Mouse (Mus musculus) adrenal gland, postnatal 14 days (tissue): ENCODE data around the gene Trub1. TPM values are rescaled to one million over a fixed set of nuclear protein-coding genes. Genes with fewer than 3 reads are reported as not detected.

Source experiments
- DNase-seq: peaks from one replicate; pipeline ENCODE4 v3.0.0; 2021; ENCODE audit warnings: mixed read lengths
- long read RNA-seq, 2 experiments: library from polyadenylated mRNA; stranded (forward); transcript quantifications; one replicate each; pipeline ENCODE4 v2.0.0; 2021
- total RNA-seq: library from RNA; stranded (reverse); gene quantifications from 2 replicates; pipeline ENCODE4 v1.2.3, GENCODE M21; 2021

Trub1 gene
- total RNA-seq: 15.8 and 24.4 TPM in 2 replicates
- long read RNA-seq, experiment 1, transcript Trub1-202 (8 exons, 3,789 nt): major isoform, 33 of 42 reads
- long read RNA-seq, experiment 1, partial matches to known transcripts: 0 of 42 reads
- long read RNA-seq, experiment 1, other reads (novel, unspliced or antisense): 5 of 42 reads
- long read RNA-seq, experiment 2, transcript Trub1-202 (8 exons, 3,789 nt): major isoform, 25 of 26 reads
- long read RNA-seq, experiment 2, partial matches to known transcripts: 0 of 26 reads
- long read RNA-seq, experiment 2, other reads (novel, unspliced or antisense): 0 of 26 reads

DNA sequence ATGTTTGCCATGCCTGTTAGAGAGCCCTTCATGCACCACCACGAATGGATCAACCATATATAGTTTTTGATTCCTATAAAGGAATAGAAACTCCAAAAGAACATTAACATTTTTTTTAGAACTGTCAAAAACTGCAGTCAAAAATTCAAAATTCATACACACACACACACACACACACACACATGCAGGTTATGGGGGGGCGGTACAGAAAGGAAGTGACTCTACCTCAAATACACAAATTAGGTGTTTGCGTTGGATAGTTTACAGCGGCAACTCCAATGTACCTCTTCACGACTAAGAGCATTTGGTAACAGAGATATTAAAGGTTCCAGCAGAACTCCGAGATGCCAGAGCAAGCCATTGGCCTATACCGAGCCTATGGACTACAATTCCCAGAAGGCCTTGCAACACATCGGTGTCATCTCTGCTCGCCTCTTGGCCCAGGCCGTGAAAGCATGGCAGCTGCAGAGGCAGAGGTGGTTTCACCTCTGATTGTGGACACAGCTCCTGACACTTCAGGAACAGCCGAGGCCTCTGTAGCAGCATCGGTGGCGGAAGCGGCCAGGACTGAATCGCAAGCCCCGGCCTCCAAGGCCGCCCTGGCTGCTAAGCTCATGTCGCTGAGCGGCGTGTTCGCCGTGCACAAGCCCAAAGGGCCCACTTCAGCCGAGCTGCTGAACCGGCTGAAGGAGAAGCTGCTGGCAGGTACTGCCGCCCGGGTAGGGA, at the start of gene Trub1:
TSS of gene Trub1 (plus strand) at position 421 of the 726 bp plus-strand sequence.
- peak; percentile 90 for DNase-seq

DNA sequence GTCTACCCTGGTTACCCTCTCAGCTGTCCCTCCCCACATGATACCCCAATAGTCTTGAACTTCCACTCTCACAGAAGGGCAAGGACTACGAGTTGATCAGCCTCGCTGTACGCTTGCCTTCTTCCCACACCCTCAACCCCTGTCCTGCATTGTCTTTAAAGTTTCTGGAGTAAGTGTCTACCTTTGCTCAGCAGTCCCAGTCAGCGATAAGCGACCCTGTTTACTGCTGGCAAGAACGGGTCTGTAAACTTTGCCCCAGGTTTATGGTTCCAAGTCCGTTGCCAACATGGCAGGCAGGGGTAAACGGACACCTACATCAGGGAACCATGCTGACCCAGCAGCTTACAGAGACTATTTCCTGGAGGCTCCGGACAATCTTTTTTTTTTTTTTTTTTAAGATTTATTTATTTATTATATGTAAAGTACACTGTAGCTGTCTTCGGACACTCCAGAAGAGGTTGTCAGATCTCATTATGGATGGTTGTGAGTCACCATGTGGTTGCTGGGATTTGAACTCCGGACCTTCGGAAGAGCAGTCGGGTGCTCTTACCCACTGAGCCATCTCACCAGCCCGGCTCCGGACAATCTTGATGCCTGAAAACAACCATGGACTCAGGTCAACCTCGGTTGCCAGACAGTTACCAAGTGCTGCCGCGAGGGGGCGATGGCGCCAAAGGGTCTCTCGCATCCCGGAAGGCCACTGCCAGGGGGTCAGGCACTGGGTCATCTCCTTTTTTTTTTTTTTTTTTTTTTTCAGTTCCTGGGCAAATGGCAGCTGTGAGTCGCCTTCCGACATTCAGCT, 48.8 kb upstream of the Trub1 start:
- DNase-seq: peak; percentile 94

DNA sequence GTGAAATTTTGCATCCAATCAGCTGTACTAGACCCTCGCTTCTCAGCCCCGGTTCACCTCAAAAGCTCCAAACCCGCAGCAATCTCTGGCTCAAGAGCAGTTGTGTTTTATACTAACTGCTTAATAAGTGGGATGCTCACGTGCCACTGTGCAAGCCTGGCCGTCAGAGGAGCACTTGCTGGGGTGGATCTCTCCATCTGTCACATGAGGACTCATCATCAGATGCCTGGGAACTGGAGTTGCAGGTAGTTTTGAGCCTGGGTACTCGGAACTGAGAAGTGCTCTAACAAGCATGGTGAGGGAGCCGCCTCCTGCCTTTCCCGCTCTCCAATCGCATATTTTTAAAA, 48.2 kb upstream of the Trub1 start:
- no peak for DNase-seq

DNA sequence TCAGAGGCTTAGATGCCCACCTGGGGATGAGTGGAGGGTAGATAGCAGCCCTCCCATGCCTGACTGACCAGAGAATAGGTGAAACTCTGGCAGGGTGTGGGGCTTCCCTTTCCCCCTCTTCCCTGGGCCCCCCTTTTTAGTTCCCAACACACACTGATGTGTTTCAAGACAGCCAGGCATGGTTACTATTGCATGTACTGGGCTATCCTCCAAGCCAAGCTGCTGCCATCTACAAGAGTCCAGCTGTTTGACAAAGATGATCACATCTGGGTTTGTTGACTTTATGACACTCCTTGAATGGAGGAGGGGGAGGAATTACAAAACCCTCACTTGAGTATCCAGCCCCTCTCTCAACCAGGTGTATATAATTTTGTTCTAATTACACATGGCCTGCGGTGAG, 44.8 kb upstream of the Trub1 start:
- DNase-seq: no peak

DNA sequence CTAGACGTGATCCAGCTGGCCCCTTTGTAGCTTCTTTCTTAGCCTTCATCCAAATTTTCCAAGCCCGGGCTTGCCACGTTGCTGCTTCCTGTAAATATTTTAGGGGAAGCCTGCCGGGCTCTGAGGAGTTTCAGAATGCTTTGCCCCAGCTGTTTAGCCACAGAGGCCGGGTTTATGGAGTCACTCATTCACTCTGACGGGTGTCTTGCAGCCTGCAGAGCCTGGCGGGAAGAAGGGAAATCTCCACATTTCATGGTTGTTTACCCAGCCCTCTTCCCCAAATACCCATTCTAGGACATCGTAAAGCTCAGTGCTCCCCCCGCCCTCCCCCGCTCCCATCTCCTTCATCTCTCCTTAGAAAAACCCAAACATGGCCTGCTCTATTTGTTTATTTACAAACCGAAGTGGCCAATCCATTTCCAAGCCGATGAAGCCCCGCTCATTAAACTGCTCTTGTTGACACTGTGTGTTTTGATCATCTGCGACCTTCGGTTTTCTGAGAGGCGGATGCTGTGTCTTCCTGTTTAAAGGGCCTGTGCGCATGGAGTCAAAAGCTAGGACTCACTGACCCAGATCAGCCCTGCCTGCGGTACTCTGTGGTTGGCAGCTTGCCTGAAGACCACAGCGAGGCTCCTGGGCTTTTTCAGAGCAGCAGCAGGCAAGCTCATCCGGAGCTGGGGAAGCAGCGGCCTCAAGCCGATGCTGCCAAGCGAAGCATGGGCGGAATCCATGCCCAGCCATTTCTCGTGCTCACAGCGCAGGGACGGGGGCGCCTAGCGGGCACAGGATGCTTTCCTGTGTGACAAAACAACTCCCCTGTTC, 41.1 kb upstream of the Trub1 start:
- peak; percentile 82 for DNase-seq

DNA sequence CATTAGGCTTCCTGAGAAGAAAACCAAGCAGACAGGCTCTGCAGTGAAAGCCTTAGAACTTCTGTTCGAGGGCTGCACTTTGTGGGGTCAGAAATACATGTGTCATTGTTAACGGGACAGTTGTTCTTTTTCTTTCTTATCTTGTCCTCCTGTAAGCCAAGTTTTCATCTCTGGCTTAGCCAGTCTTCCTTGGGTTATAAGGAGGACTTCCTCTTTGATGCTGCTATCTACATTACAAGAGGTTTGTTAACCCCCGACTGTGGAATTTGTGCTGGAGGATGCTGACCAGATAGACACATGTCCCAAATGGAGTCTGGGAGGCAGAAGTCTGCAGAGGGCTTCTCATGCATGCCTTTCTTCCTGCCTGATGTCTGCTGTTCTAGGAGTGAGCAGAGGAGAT, 39.5 kb upstream of the Trub1 start:
- DNase-seq: no peak

DNA sequence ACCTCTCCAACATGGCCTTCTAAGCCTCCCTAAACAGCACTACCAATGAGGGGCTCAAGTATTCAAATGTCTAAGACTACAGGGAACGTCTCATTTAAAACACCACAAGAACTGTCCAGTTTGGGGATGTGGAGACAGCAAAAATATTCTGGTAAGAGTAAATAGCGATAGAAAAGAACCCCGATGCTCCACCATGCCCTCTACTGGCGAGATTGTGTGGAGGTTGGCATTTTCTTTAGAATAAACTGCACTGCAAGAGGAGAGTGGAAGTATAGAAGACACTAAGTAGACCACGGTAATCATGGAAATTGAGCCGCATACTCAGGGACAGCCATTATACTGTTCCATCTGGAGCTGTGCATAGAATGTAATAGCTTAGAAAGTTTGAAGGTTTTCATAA, 38.8 kb upstream of the Trub1 start:
- DNase-seq: no peak

DNA sequence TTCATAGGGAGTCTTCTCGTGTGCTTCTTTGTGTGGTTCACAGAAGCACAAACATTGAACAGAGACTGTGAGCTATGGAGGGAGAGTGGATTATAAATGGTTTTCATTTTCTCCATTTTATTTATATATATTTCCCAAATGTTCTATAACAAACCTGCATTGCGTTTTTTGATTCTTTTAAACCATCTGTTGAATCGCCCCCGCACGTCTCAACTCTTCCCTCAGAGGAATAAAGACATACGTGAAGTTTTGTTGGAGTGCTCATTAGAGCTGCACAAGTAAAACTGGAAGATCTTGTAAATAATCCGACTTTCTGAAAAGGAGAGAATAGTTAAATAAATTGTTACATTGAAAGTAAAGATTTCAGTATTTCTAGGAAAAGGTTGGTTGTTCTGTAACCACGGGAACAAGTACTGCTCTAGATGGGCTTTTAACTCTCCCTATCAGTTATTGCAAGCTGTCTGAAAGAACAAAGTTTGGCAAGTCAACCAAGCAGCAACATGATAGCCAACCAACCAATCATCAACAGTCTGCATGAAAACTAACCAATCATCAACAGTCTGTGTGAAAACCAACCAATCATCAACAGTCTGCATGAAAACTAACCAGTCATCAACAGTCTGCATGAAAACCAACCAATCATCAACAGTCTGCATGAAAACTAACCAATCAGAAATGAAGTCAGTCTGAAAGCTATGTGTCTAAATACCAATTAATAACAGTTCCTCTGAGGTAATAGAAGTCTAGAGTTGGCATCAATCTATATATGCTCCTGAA, 37.5 kb upstream of the Trub1 start:
- DNase-seq: no peak

DNA sequence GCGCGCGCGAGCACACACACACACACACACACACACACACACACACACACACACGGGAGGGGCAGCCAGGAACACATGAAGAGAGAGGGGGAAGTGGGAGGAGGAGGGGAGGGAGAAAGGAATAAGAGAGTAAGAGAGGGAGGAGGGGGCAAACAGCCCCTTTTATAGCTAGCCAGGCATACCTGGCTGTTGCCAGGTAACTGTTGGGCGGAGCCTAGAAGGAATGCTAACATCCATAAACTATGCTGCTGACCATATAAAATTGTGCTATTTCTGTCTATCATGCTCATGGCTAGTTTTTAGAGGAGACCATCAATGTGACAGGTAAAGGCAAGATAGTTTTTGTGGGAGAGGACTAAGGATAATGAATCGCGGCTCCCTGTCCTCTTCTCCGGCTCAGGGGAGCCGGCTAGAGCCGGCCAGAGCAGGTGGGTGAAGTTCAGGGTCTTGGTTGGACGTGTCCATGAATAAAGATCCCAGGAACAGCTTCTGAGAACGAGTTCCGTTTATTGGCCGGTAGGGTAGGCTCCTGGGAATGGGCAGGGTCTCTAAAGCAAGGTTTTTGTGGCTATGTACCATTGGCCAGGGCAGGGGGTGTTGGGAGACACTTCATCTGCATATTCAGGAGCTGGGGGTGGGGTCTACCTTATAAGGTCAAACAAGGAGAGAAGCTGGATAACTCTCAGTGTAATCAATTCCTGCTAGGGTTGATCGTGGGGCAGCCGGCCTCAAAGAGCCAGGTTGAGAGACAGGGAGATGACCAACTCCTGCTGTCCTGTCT, 34.7 kb upstream of the Trub1 start:
- no peak for DNase-seq

DNA sequence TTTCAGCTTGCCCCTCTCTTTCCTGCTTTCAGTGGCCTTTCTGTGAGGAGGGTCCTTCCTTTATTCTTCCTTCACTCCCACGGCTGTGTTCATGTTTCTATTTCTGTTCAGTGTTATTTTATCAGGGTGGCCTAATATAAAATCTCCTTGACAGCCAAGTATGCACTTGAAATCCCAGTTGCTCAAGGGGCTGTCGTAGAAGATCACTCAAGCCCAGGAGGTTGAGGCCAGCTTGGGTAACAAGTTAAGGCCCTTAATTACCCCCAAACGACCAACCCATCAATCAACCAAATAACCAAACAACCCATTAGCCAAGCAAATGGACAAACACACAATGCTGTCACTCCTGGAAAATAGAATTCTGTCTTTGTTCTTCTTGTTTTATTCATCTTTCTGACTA, 29.3 kb upstream of the Trub1 start:
- no peak for DNase-seq

DNA sequence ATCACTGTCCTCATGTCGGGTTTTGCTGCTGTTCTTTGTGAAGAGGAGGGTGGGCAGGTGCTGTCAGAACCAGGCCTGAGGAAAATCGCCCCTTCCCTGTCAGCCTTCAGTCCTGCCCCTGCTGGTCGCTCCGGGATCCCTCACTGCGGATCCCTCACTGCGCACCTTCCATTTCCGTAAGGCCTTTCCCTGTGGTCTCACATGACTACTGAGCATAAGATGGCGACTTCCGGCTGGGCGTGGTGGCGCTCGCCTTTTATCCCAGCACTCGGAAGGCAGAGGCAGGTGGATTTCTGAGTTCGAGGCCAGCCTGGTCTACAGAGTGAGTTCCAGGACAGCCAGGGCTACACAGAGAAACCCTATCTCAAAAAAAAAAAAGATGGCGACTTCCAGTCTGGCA, 27.4 kb upstream of the Trub1 start:
- no peak for DNase-seq

DNA sequence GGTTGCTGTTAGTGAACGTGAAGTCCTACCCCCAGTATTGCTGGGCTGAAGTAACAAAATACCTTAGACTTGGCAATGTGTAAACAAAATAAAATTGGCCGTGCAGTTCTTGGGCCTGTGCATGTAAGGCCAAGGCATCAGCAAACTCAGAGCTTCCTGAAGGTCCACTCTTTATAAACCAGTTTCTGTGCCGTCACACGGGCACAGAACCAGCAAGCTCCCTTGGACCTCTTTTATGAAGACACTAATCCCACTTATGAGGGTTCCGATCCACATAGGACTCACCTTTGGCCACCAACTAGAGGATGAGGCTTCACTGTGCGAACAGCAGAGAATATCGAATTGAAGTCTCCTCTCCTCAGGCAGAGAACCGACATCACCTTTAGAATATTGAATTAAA, 25.9 kb upstream of the Trub1 start:
- DNase-seq: no peak

DNA sequence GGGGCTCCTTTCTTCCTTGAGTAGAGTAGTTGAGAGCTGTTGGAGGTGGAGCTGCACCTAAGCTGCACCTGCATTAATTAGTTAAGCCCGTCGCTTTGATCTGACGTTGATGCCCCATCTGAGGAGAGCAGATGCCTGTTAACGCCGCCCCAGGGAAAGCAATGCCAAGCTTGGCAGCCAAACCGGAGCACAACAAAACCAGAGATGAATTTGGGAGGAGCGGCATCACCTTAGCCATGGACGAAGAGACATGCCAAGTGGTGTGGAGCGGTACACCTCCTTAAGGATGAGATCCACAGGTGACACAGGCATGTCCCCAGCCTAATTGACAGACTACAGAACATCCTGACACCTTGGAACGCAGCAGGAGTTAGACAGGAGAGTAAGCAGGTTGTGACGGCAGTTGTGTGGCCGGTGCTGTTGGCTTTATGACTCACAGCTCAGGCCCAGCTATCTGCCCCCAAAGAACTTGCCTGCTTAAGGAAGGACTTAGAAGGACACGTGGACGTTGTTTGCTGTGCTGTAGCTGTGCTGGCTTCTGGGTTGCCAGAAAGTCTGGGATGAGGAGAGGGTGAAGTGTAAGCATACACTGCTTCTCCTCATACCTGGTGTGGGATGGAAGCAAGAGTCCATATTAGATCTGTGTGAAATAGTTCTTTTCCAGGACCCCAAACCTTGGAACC, 24.8 kb upstream of the Trub1 start:
- DNase-seq: no peak

DNA sequence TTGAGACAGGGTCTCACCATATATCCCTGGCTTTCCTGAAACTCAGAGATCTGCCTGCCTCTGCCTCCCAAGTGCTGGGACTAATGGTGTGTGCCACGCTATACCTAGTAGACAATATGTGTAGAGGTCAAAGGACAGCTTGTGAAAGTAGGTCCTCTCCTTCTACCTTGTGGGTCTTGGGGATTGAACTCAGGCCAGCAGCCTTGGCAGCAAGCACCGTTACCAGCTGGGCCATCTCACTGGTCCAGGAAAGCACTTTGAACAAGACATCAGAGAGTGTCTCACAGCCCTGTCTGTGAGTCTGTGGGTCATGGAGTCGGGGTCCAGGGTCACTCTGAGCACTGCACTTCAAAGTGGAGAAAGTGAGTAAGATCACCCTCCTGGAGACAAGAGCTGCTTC, 24.1 kb upstream of the Trub1 start:
- no peak for DNase-seq

DNA sequence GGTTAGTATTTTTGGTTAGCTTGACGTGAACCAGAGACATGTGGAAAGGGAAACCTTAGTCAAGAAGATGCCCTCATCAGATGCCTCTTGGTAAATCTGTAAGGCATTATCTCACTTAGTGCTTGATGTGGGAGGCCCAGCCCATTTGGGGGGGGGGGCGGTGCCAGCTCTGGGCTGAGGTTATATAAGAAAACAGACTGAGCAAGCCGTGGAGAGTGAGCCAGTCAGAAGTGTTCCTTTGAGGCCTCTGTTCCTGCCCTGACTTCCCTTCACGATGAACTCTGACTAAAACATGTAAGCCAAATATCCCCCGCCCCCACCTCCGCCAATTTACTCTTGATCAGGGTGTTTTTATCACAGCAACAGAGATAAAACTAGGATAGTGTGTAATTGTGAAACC, 22.8 kb upstream of the Trub1 start:
- DNase-seq: no peak

DNA sequence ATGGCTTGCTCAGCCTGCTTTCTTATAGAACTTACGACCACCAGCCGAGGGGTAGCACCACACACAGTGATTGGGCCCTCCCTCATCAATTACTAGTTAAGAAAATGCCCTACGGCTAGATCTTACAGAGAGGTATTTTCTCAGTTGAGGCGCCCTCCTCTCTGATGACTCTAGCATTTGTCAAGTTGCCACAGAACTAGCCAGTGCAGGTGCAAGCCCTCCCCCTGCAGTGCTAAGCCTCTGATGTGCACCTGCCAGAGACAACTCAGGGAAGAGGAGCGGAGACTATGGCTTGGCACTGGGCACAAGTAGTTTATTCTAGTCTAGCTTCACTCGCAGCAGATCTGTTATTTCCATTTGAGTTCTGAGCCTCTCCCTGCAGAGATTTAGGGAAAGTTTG, 21.2 kb upstream of the Trub1 start:
- no peak for DNase-seq

DNA sequence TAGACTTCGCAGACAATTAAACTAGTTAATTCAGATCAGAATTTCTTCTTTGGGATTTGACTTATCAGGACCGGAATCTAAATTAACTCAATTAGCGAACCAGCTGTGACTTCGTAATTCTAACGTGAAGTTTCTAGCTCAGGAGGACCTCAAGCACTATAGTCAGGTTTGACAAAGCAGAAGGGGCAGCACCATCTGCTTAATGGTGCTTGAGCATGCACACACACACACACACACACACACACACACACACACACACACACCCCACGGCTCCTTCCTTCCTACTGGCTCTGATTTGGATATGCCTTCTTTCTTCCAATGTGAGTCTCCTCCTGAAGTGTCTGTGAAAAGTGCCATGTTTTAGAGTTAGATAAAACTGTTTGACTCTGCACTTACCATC, 18.7 kb upstream of the Trub1 start:
- no peak for DNase-seq

DNA sequence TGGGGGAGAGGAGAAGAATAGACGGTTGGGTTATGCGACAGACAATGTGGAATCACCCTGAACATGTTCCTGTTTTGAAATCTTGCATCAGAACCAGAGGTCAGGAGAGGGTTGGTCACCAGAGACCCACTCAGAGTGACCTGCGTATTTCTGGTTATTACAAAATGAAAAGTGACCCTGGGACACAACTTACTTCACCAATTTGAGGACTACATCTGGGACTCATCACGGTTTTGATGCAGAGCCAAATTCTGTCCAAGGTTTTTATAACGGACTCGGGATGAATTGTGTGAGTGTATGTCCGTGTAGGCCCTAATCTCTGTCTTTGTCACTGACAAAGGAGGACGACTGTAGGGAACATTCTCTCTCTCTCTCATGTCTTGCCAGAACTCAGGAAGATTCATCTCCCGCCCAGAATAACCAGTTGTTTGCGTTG, 16.1 kb upstream of the Trub1 start:
- peak; percentile 70 for DNase-seq

DNA sequence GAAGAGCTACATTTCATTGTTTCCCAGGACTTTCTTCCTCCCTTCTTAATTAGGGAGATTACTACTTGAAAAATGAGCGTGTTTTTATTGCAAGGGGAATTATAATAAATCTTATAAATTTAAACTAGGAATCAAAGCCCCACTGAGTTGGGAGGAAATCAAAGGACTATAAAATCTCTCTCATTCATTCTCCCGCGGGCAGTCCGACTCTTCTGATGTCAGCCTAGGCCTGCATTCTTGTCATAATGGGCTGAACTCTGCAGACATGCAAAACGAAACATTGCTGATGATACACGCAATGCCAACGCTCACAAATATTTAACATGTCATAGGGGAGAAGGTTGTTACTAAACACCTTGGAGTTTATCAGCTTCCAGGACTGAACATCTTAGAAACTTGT, 15.7 kb upstream of the Trub1 start:
- DNase-seq: no peak

DNA sequence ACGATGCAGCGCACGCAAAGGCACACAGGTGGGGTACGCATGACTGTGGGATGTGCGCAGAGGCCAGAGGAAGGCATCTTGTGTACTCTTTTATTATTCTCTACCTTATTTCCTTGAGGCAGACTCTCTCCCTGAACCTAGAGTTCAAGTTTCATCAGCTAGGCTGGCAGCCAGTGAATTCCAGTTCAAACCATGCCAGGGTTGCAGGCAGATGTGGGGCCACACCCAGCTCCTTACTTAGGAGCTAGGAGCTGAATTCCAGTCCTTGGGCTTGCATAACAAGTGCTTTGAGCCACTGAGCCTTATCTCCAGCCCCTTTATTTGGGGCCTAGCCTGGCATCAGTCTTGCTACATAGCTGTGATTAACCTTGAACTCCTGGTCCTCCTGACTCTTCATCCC, 13.4 kb upstream of the Trub1 start:
- DNase-seq: no peak
